Mouse (Mus musculus) 3134 (cell line): ENCODE results near the gene Prss41.
A peak's percentile ranks its signal among the peaks of the same experiment; 100 is the strongest.

ENCODE experiments used
- DNase-seq: peaks from one replicate; pipeline ENCODE4 v3.0.0-alpha.2; 2011; ENCODE audit warnings: low spot score; ENCODE audit not compliant: insufficient read length; ENCODE audit errors: extremely low read depth

The Prss41 gene

DNA sequence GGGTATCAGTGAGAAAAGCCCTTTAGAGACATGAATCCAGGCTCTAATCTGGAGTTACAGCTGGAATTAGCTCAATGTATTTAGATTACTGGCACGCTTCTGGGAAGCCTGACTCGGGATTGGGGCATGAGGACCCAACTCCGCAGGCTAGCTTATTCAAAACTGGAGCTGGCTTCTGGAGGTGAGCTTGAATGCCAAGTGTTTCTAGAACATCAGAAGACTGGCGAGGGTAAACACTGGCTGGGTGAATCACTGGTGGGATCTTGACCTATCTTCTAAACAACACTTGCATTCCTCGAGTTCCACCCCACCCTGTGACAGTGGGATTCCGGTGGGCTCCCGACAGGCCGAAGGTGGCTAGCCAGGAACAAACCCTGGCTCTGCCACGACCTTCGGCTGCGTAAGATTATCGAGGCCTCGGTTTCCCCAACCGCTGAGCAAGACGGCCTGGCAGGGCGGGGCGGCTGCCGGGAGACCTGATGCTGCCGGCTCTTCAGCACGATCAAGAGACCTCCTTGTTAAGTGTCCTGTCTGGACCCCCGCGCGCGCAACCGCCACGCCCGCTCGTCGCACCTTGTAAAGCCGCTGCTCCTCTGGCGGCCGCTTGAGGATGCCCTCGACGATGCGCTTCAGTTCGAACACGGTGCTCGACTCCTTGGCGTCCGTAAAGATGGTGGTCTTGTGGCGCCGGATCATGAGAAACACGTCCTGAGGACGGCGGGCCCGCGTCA is 15.5 kb downstream of the Prss41 start:
- peak; percentile 78 for DNase-seq

DNA sequence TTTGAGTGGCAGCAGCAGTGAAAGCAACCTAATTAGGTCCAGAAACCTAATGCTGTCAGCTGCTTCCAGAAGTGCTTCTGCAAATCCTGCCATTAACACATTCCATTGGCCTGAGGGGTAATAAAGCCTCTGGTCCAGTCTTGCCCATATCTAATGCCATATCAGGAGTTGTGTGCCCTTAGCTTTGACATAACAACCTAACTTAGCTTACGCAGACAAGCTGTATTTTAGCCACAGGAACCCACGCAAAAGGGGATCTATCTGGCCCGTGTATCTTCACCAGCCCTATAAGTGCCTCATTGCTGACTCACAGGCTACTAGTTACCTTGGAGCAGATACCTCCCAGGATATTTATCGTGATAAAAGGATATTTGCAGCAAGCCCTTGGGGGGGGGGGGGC is 18.4 kb downstream of the Prss41 start:
- no peak for DNase-seq

DNA sequence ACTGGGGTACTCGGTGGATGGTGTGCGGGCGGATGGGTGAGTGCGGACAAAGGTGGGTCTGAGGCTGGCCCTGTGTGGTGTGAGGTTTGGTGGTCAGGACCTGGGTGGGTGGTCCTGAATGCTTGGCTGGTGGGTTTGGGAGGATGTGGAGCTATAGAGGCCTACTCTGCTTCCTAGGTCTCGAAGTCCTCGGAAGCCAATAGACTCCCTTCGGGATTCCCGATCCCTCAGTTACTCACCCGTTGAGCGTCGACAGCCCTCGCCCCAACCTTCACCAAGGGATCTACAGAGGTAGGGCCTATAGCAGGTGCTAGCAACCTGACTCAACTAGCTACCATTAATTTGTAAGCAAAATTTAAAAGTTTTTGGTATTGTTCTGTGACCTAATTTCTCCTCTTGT is 20.4 kb downstream of the Prss41 start:
- DNase-seq, result no peak

DNA sequence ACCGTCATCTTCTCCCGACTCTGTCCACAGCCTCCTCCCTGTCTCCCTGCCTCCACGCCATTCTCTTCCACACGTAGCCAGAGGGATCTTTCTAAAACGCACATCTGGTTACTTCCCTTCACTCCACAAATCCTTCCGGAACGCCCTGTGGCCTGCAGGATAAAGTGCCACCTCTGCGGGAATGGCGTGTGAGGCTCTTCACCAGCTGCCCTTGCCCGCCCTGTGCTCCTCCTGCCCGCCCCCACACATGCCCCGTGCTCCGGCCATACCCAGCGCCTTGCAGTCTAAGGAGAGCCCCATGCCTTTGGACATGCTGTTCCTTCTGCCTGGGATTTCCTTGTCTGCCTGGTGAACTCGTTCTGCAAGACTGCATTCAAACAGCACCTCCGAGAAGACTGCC is 21.0 kb downstream of the Prss41 start:
- no peak for DNase-seq

DNA sequence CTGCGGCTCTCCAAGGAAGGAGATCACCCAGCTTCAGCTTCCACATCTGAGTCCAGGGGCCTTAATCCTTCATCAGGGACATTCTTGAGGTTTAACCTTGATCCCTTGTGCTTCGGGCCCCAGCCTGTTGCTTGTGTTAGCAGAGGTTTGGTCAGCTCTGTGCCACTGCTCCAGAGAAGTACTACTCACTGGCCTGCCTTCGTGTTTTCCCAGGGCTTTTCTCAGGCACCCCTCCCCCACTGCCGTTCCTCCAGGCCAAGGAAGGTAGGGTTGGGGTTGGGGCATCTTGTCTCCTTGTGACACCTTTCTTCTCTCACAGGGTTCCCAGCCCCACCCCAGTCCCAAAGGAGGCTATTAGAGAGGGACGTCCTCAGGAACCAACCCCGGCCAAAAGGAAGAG is 21.9 kb downstream of the Prss41 start:
- no peak for DNase-seq

DNA sequence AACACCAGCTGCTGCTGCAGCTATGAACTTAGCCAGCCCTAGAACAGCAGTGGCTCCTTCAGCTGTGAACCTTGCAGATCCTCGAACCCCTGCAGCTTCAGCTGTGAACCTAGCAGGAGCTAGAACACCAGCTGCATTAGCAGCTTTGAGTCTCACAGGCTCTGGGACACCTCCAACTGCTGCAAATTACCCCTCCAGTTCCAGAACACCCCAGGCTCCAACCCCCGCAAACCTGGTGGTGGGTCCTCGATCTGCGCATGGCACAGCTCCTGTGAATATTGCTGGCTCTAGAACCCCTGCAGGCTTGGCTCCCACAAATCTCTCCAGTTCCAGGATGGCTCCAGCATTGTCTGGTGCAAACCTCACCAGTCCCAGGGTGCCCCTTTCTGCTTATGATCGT is 23.2 kb downstream of the Prss41 start:
- DNase-seq, result no peak

DNA sequence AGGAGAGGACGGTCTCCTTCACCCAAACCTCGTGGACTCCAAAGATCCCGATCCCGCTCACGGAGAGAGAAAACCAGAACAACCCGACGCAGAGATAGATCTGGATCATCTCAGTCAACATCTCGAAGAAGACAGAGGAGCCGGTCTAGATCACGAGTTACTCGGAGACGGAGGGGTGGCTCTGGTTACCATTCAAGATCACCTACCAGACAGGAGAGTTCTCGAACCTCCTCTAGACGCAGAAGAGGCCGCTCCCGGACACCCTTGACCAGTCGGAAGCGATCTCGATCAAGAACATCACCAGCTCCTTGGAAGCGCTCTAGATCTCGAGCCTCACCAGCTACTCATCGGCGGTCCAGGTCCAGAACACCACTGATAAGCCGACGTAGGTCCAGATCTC is 24.7 kb downstream of the Prss41 start:
- no peak for DNase-seq

DNA sequence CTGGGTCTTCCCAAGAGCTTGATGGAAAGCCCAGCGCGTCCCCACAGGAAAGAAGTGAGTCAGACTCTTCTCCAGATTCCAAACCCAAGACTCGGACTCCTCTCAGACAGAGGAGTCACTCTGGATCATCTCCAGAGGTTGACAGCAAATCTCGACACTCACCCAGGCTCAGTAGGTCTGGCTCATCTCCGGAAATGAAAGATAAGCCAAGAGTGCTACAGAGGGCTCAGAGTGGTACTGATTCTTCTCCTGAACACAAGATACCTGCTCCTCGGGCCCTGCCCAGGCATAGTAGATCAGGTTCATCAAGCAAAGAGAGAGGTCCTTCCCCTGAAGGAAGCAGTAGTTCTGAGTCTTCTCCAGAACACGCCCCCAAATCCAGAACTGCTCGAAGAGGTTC is 25.4 kb downstream of the Prss41 start:
- no peak for DNase-seq

DNA sequence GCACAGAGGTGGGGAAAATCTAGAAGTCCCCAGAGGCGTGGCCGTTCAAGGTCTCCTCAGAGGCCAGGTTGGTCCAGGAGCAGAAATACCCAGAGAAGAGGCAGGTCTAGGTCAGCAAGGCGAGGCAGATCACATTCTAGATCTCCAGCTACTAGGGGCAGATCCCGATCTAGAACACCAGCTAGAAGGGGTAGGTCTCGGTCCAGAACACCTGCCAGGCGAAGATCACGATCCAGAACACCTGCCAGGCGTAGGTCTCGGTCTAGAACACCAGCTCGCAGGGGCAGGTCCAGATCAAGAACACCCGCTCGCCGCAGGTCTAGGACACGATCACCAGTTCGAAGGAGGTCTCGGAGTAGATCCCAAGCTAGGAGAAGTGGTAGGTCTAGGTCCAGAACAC is 28.3 kb downstream of the Prss41 start:
- peak; percentile 30 for DNase-seq

DNA sequence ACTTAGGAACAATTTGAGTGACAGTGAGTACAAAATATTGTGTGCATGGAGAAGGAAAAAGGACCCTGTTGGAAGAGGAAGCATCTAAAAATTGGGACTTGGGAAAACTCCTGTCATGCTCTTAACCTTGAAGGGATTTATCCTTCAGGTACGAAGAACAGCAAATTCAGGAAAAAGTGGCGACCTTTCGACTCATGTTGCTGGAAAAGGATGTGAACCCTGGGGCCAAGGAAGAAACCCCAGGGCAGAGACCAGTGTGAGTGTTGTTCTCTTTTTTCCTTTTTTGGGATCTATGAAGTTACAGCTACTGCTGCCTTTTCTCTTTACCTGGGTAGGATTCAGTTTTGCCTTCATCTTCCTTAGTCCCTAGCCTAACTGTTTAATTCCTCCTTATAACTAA is 36.1 kb downstream of the Prss41 start:
- DNase-seq, result no peak

DNA sequence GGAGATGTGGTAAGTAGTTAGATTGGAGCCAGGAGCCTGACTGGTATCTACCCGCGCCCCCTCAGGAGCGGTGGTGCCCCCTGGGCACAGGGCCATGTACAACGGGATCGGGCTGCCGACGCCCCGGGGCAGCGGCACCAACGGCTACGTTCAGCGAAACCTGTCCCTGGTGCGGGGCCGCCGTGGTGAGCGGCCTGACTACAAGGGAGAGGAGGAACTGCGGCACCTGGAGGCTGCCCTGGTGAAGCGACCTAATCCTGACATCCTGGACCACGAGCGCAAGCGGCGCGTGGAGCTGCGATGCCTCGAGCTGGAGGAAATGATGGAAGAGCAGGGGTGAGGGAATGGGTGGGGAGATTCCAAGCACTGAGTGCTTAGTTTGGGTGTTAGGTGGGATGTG is 37.1 kb downstream of the Prss41 start:
- peak; percentile 36 for DNase-seq

DNA sequence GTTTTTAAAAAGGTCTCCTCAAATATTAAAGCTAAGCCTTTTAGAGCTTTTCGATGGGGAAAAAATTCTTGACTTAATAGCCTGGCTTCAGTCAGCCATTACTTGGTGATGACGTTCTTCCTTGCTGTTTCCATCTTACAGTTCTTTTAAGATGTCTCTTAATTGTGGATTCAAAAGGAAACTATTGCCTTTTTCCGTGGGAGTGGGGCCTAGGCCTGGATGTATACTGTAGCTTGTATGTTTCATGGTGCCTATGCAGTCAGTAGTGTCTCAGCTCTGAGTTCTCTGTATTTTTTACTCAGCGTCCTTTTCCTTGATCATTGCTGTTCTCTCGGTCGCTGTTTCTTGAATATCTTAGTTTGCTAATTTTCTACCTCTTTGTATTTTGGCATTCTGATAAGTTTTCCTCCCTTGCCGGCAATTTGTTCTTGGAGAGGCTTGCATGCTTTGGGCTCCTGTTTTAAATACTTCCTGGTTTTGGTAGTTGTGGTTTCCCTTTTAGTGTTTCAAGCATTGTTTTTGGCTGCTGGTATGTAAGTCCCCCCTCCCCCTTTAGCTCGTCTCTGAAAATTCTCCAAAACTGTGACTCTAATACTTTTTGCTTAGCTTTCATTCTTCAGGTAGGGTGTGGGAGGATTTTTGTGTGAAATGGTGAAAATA is 39.4 kb downstream of the Prss41 start:
- DNase-seq, result no peak

DNA sequence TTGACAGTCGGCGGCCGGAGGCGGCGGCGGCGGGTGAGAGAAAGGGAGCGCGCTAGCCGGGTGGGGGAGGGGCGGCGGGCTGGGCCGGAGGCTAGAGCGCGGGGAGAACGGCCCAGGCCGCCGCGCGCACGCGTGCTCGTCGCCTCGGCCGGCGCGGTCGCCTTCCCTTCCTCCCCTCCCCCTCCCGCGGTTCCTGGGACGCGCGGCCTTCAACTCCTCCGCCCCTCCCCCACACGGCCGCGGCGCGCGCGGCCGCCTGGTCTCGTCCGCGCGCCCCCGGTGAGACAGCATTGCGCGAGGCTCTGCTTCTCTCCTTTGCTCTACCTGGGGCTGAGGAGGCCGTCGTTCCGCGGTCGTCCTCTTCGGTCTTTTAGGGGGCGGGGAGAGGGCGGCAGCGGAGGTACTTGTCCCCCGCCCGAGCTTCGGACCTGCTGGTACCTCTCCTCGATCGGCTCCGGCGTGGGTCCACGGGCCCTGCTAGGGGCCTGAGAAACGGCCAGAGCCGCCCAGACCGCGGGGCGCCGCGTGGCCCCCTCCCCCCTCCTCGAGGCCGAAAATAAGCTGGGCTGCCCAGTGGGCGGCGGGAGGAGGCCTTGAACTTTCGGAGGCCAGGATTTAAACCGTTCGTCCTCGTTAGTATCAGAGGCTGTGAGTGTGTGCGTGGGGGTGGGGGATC is 40.5 kb downstream of the Prss41 start:
- DNase-seq, result peak; percentile 88

DNA sequence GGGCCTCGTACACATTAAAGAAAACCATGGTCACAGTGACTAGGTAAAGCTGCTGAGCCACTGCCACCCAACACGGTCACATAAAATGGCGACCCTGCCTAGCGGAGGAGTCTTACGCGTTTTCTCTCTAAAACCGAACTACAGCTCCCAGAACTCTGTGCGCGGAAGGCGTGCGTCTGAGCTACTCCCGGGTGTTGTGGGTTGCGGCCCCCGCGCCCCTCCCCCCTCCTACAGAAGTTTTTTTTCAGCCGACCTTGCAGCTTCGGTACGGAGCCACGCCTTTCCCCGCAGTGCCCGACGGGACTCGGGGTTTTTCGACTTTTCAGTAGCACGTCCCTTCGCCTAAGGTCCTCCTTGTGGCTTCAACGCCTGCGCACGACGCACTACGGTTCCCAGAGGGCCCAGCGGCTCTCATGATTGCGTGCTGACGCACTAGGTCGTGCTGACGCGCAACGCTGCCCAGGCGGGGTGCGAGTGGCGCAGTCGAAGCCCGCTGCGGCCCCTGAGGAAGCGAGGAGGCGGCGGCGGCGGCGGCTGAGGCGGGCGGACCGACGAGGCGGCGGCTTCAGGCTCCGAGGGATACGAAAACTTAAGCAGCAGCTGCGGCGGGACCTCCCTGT is 41.1 kb downstream of the Prss41 start:
- DNase-seq, result peak; percentile 99

DNA sequence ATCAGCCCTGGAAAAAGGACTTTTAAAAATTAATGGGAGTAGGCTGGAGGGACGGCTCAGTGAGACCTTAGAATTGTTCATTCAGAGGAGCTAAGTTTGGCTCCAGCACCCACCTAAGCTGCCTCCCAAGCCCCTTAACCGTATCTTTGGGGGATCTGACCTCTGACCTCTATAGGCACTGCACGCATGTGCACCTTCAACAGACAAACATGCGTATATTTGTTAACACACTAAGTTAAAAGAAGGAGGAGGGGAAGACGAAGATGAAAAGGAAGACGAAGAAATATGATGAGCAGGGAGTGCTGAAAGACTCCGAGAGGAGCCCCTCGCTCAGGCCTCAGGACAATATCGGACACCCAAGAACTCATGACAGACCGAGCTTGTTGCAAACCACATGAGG is 42.3 kb downstream of the Prss41 start:
- no peak for DNase-seq

DNA sequence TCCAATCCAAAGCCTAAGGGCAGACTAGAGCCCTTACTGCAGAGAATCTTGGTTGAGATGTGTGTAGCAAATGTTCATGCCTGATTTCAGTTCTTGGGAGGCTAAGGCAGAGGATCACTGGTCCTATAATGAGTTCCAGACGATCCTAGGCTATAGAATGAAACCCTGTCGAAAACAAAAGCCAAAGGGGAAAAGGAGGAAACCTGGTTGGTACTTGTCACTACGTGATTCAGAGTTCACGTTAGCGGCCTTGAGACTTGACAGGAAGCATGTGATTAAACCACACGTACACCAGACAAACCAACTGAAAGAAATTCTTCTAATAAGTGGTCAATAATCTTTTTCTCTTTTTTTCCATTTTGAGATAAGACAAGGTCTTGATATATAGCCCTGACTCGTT is 46.7 kb downstream of the Prss41 start:
- no peak for DNase-seq

DNA sequence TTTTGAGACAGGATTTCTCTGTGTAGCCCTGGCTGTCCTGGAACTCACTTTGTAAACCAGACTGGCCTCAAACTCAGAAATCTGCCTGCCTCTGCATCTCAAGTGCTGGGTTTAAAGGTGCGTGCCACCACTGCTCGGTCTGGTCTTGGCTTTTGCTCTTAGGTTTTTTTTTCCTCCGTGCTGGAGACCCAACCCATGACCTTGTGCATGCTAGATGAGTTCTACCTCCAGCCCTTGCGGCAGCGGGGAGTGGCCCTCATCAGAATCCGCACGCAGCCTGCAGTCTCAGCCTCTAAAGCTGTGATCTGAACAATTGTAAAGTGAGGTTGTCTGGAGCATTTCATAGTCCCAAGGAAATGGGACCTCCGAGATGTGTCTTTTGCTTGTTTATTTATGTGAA is 48.6 kb downstream of the Prss41 start:
- no peak for DNase-seq

DNA sequence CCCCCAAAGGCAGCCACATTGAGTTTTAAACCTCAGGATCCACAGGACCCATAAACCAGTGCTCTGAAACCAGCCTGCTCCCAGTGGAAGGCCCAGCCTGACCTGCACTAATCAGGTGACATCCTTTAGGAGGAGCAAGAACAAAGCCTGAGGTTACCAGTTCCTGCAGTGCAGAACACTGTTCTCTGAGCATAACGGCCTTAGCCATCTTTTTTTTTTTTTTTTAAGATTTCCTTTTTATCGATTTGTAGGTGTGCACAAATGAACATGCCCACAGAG is 53.0 kb downstream of the Prss41 start:
- DNase-seq, result no peak

DNA sequence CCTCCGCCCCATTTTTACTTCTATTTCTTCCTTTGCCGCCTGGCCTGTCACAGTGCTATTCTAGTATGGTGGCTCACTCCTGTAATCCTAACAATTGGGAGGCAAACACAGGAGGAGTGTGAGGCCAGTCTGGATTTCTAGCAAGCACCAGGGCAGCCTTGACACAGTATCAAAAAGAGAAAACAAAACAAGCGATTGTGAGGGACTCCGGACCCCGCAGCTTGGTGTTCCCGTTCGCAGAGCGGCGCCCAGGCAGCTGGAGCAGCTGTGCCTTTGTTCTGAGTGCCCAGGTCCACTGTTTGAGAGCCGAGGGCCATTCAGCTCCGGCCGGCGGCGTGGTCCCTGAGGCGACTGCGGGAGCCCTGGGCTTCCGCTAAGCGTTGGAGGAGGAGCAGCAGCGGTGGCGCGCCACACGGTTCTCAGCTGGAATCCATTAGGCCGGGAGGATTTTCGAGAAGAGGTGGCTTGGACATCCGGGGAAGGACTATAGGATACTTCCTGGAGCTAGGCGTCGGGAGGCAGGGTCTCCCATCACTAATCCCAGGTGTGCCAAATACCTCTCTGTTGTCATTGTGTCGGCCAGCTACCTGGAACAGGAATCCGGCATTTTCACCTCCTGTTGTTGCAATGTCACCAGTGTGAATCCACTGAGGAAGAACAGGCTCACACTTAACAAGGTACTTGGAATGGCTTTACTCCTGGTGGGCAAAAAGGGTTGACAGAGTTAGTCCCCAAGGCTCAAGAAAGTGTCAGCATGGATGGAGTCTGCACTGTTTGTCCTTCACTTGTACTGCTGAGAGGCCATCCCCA is 53.5 kb downstream of the Prss41 start, which contains the start of gene Srrm2:
Gene Srrm2 (plus strand): TSS at position 264 of the 810 bp plus-strand sequence.
- DNase-seq, result no peak

DNA sequence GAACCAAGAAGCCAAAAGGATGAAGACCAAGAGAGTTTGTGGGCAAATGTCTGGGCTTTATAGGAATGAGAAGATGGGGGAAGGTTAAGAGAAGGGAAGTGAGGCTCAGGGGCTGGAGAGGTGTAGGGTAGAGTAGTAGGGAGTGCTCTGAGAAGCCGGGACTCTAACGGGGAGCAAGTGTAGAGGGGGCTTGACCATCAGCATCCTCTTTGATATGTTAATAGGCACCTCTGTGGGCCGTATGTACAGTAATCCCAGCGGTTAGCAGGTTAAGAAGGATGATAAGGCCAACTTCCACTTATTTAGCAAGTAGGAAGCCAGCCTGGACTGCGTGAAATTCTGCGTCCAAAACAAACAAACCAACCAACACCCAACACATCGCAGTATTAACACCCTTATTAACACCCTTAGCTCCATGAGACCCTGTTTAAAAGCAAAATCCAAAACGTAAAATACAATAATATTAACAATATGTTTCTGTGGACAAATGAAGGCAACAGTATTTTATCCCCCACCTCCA is 54.2 kb downstream of the Prss41 start:
- no peak for DNase-seq

DNA sequence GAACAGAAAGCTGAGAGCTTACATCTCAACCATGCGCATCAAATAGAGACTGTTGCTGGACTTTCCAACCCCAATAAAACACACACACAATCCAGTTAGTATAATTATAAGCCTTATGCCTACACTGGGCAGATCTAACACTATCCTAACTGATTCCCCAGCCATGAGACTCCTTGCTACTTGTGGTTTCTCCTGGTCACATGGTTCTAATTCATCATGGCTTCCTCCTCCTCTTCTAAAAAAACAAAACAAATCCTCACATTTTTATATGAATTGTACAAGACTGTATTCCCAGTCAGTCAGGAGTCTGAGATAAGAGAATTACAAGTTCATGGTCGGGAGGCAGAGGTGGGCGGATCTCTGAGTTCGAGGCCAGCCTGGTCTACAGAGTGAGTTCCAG is 55.0 kb downstream of the Prss41 start:
- DNase-seq, result no peak
